Mouse (Mus musculus) c-Kit-positive CD71-positive TER-119-negative erythroid progenitor cells, embryonic 14.5 days (primary cell): ENCODE measurements around the gene Gcc1.
A peak's percentile ranks its signal among the peaks of the same experiment; 100 is the strongest.

Source experiments
- DNase-seq: peaks from one replicate; pipeline ENCODE4 v3.0.0-alpha.2; 2013; ENCODE audit warnings: low read depth

Gene Gcc1

DNA sequence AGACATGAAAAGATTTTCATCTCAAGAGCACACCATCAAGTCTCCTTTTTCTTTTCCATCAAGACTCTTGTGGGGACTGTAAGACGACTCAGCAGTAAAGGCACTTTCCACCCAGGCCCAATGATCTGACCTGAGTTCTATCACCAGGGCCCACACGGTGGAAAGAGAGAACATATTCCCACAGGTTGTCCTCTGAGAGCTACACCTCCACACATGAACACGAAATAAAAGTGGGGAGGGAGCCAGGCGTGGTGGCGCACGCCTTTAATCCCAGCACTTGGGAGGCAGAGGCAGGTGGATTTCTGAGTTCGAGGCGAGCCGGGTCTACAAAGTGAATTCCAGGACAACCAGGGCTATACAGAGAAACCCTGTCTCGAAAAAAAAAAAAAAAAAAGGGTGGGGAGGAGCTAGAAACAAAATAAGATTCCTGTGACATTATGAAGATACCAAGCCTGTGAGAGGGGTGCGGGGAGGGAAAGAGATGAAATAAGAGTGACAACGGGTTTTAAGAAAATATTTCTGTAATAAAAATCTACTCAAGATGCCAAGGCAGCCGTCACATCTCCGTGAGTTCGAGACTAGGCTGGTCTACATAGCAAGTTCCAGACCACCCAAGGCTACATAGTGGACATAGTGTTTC, 5.4 kb downstream of the Gcc1 start:
- DNase-seq = no peak

DNA sequence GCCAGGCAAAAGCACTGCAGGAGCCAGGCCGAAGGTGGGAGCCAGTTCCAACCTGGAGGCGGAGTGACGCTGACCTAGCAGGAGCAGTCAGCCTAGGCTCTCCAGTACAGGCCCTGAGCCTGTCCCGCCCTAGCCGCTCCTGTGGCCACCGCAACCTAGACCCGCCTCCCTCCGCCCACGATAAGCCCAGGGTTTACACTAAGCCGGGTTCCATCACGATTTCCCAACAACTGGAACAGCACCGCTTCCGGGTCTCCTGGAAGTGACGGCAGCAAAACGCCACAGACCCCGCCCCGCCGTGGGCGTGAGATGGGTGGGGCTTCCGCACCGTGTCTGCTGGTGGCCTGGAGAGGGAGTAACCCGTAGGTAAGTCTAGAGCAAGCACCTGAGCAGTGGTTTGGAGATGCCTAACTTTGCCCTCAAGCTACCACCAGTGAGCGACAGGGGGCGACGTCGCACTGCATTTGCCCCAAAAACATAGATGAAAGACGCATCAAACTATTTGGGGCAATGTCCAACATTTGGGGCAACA, 6.7 kb downstream of the Gcc1 start:
- DNase-seq = peak; percentile 91

DNA sequence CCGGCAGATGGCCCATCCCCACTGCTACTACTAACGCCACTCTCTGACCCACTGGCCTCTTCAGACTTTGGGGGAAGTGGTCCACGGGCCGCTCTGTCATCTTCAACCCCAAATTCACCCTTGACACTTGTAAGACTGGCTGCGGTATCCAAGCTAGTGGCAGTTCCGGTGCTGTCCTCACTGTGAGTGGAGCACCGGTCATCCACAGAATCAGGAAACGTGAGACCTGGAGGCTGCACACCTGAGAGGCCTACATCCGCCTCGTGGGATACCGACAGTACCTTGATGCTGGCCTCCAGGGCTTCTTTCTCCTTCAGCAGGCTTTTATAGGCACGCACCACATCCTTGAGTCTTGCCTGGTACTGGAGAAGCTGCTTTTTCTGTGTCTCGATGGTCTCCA, 7.3 kb downstream of the Gcc1 start:
- DNase-seq = no peak

DNA sequence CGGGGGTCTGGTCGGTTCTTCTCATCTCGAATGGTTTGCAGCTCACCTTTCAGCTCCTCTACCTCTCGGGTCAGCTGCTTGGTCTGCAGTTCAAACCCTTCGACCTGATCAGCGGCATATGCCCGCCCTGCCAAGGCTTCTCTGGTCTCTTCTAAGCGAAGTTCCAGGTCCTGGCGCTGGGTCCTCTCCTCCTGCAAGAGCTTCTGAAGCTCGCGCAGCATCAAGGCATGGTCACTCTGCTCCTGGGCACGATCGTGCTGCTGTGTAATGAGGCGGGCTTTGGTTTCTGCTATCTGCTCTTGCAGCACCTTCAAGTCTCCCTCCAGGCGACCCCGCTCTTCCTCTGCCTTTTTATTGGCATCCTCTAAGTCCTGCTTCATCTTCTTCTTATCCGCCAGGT, 7.8 kb downstream of the Gcc1 start:
- DNase-seq = no peak

DNA sequence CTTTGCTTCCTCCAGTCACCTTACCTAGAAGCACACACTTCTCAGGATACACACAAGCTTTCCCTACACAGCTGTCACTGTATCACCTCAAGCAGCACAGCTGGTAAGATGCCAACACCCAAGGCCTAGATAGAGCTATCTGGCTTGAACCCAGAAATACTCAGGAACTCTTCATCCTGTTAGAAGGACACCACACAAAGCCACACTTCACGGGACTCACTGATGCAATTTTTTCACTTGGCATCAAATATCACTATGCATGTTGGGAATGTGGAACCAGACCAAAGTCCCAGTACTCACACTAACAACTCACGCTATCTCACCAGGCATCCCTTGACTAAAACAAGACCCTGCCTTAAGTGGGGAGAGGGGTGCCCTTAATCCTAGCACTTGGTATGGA, 8.5 kb downstream of the Gcc1 start:
- no peak for DNase-seq

DNA sequence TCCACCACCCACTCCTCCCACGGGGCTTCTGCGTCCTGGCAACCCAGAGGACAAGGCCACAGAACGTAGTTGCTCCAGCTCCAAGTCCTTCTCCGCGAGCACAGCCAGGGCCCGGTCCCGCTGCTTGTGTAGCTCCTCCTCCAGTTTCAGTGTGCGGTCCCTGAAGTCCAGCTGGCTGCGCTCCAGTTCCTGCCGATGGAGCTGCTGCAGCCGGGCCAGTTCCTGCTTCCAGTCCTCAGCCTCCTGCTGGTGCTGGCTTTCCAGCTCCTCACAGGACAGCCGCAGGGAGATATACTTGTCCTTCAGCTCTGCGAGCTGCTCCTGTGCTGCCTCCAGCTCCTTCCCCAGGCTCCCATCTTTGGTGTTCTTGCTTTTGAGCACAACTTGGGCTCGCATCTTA, 9.7 kb downstream of the Gcc1 start:
- DNase-seq = no peak

DNA sequence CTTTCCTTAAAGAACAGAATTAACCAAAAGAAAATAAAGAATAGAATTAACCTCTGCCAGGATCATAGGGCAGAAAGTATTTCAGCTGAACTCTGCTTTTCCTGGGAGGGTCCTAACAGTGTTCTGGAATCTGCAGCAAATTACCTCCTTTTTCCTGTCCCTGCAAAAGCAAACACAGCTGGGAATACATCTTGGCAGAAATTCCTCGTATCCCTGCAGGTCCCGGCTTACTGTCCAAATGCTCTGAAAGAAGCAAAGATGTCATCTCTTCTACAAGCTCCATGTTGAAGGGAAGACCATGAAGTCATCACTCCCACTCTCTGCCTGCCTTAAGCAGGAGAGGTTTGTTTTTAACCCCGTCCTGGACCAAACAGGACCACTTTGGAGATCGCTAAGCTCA, 11.2 kb downstream of the Gcc1 start:
- no peak for DNase-seq

DNA sequence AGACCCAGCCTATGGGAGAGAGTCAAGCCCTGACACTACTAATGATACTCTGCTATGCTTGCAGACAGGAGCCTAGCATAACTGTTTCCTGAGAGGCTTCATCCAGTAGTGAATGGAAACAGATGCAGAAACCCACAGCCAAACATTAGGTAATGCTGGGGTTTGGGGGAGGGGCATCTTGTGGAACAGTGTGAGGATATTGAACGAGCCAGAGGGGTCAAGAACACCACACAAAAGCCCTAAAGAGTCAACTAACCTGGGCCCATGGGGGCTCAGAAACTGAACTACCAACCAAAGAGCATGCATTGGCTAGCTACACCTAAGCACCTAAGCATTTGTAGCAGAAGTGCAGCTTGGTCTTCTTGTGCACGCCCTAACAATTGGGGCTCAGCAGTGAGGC, 17.0 kb downstream of the Gcc1 start:
- no peak for DNase-seq

DNA sequence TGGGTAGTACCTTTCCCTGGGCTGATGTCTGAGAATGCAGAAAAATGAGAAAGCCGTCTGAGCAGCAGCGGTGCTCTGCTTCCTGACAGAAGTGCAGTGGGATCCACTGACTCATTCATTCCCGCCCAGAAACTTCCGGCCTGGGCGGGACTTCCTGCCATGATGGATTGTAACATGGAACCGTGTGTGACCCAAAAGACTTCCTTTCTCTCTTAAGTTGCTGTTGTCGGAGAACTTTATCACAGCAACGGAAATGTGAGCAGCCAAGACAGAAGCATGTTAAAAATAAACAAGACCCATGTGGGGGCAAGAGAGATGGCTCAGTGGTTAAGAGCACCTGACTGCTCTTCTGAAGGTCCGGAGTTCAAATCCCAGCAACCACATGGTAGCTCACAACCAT, 18.1 kb downstream of the Gcc1 start:
- DNase-seq = no peak

DNA sequence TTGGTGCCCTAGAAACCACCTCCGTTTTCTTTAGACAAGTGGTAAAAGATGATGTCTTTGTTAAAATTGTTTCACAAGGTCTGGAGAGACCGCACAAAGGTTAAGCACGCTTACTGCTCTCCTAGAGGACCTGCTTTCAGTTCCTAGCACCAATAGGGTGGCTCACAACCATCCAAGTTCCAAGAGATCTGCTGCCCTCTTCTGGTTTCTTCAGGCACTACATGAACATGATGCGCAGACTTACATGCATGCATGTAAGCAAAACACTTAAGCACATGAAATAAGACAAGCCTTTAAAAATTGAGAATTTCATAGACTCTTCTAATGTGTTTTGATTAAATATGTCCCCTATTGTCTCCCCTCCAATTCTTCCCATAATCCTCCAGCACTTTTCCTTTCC, 28.4 kb downstream of the Gcc1 start:
- no peak for DNase-seq

DNA sequence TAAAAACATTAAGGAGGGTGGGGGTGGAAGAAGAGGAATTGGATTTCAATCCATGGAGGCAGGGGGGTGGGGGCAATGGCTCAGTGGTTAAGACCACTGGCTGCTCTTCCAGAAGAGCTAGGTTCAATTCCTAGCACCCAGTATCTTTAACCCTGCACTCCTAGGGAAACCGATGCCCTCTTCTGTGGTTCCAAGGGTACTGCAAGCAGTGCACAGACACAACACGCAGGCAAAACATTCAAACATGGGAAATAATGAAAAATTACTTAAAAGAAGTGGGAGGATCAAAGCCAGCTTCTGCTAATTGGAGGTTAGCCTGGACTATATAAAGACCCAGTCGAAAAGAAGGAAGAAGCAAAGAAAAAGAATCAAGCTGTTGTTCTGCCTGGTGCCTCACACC, 29.5 kb downstream of the Gcc1 start:
- DNase-seq = no peak

DNA sequence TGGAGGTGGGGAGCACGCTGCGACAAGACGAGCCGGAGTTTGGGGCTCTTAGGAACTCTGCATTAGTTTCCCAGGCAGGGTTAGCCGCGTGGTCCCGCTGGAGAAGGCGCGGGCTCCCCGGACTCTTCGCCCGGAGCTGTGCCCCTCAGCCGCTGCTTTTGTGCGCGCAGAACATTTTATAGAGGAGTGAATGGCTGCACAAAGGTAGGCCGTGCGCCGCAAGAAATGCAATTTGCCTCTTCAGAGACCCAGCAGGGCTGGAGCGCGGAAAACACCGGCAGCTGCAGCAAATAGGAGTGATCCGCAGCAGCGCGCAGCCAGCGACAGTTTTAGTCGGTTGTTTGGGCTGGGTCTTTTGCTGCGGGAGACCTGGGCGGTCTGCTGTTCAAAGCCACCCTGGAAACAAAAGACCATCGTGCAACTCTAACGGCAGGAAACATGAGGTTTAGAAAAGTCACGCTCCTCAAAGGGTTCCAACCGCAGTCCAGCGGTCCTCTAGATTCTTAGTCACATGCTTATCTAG, 30.4 kb downstream of the Gcc1 start, which contains the start of gene Zfp800:
TSS of gene Zfp800 (minus strand) at position 325 of the 523 bp plus-strand sequence.
- no peak for DNase-seq

DNA sequence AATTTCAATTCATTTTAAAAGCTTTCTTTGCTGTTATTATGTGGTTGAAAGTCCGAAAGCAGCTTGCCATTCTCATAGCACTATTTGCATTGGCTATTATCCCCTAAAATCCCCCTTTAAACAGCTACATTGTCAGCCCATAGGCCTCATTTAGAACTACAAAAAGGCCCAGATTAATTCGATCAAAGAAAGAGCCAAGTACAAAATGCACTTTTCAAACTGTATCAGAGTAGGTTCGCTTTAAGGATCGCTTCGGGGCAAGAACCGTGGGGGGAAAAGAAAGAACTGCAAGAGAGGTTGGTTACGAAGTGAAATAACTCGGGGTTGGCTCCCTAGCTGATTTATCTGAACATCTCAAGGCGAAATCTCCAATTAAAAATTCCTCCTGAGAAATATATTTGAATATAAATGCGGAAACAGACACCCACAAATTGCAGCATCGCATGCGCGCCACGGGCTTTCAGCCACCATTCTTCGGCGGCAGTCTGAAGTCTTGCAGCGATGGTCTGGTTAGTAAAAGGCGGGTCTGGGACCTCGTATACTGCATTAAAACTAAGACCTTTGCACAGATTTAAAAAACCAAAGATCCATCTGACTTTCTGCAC, 31.2 kb downstream of the Gcc1 start:
- no peak for DNase-seq

DNA sequence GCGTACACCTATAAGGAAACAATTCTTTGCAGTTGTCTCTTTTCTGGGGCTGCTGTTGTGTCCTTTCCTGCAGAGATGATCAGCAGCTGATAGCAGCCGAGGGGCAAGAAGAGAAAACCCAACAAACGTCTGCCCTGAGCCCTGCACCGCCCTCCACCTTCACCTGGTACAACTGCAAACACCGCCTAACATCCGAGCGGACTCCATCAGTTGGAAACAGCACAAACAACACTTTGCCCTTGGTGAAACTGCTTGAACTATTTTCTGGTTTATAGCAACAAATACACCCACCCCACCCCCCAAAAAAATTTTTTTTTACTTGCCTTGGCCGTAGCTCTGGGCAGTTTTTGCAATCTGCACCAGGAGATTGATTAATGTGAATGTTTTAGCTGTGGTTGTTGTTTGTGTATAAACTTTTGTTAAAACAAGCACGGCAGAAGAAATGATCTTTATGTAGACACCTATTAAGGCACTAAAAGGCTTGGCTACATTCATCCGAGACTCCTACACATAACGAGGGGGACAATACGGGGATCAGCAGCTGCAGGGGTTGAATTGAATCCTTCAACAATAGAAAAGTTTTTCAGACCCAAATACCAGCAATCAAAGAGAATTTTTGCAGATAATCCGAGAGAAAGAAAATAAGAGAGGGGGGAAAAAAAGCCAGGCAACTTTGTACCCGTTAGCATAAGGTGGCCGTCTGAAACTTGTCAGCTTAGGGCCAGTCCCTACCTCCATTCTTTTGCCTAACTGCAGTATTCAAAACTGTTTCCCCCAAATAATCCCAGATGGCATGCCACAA, 31.9 kb downstream of the Gcc1 start:
- DNase-seq = no peak

DNA sequence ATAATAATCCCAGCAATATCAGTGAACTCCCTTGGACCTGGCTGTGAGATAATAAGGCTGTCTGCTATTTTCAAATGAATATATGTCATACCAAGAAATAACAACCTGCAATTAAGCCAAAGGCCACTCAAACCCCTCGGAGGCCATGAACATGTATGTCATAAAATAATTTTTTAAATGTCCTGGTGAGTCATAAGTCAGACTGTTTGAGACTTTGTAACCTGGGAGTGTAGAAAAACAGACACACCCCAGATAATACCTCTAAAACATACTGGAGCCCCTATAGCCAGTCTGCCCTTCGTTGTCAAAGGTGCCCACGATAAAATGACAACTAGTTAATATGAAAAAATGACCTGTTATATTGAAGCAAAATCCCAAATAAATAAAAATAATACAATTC, 39.2 kb downstream of the Gcc1 start:
- no peak for DNase-seq

DNA sequence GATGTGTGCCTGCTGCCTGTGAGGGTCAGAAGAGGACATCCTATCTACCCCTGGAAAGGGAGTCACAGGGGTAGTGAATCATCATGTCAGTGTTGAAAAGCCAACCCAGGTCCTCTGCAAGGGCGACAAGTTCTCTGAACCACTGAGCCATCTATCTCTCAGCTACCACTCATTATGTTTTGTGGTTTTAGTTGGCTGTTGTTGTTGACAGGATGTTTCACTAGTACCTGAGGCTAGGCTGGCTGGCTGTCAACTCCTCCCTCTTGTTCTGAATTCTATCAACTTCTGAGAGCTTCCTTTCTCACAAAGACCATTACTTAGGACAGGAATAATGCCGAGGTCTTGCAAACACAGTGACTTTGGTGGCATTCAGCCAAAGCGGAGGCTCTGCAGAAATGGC, 43.0 kb downstream of the Gcc1 start:
- DNase-seq = no peak

DNA sequence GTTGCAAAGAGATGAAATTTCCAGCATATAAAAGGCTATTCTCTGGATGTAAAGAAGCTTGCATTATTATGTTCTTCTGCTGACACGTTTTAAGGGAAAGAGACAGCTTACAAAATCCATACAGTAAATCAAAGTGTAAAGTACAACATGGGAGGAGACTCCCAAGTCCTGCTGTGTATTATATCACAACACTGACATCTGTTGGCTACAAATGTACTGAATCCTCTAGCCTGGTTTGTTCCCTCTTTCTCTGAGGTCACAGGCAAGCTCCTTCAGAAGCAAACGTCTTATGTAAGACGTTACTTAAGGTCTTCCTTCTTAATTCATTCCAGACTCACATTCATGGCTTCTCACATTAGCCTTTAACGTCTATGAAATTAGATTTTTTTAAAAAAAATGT, 46.2 kb downstream of the Gcc1 start:
- no peak for DNase-seq

DNA sequence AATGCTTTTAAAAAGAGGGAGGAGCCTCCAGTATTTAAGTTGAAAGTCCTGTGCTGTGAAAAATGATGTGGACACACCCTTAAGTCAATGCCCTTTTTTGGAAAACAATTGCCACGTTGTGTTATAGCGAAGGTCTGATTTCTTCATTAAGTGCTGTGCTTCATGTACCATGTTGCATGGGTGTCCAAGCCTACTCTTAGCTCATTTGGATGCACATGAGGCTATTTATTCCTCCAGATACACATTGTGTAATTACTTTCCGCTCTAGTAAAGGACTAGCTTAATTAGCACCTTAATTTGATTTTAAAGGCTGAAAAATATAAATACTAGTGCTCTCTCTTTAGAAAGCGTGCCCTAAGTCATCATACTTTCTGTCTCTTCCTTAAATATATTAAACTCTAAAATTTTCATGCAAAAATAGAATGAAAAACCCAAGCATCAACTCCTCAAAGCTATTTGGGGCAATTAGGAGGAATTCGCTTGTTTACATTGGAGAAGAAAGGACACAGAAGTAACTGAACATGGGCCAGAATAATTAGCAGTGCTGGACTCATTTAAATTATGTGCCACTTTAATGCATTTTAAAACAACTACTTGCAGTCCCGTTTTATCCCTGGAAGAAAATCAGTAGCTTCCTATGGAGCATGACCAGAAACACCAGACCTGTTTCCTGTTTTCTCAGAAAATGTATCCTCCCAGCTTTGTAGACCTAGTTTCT, 58.1 kb downstream of the Gcc1 start:
- DNase-seq = no peak

DNA sequence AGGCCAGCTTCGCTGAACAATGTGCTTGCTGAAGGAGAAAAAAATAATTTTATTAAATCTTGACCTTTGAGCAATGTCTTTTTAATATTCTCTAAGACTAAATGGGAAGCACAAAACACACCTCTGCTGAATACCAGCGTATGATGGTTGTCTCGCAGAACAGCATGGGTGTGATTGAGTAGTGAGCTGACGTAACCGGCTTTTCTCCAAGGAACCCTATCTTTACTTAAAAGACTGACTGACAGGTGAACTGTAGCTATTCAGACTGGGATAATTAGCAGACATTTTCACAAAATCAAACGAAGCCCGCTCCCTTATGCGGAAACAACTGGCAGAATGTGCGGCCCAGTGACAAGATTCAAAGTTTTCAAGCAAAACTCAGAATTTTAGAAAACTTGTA, 60.6 kb downstream of the Gcc1 start:
- DNase-seq = no peak
